Mouse (Mus musculus) midbrain, embryonic 12.5 days (tissue): ENCODE measurements around the gene Tmem108. TPM values are rescaled to one million over a fixed set of nuclear protein-coding genes. Genes with fewer than 3 reads are reported as not detected.

Experiments
- ATAC-seq: fragments of 200-750 bp; cut with Nextera tagmentation; 2 replicates; pipeline ENCODE4 v1.8.0; 2017; ENCODE audit warnings: low read depth, moderate TSS enrichment, moderate library complexity; ENCODE audit not compliant: low FRiP score
- H3K27ac ChIP-seq: fragments of 300-500 bp; sonication (generic); replicated peaks from 2 replicates; pipeline ENCODE4 v1.5.1; 2016; ENCODE audit warnings: mild to moderate bottlenecking
- H3K27me3 ChIP-seq: fragments of 300-500 bp; sonication (generic); 2 replicates; pipeline ENCODE4 v1.6.1; 2016; ENCODE audit warnings: mild to moderate bottlenecking
- H3K36me3 ChIP-seq: fragments of 300-500 bp; sonication (generic); 2 replicates; pipeline ENCODE4 v1.6.1; 2016
- H3K4me1 ChIP-seq: fragments of 300-500 bp; sonication (generic); 2 replicates; pipeline ENCODE4 v1.6.1; 2016
- H3K4me2 ChIP-seq: fragments of 300-500 bp; sonication (generic); replicated peaks from 2 replicates; pipeline ENCODE4 v1.6.1; 2016; ENCODE audit warnings: mild to moderate bottlenecking, moderate library complexity
- H3K4me3 ChIP-seq: fragments of 300-500 bp; sonication (generic); 2 replicates; pipeline ENCODE4 v1.5.1; 2016; ENCODE audit warnings: mild to moderate bottlenecking
- H3K9ac ChIP-seq: fragments of 300-500 bp; sonication (generic); replicated peaks from 2 replicates; pipeline ENCODE4 v1.6.1; 2016; ENCODE audit warnings: mild to moderate bottlenecking, moderate library complexity
- H3K9me3 ChIP-seq: fragments of 300-500 bp; sonication (generic); 2 replicates; pipeline ENCODE4 v1.6.1; 2016; ENCODE audit warnings: mild to moderate bottlenecking
- WGBS: fragments of 180-500 bp; shearing (Covaris S2); methylation state at CpG from one replicate; pipeline ENCODE4 v1.1.7; 2016; 5-methylcytosine and 5-hydroxymethylcytosine counted together
- polyA plus RNA-seq: library from polyadenylated mRNA; unstranded; fragments of >200 nt; fragmentation: Nextera tagmentation; extraction: Ambion mirVana; gene quantifications from 2 replicates; pipeline ENCODE4 v1.2.1, GENCODE M21; 2016

Tmem108 gene
- polyA plus RNA-seq, 1 experiment from 2014 or later = 14.0 TPM

GRCm38 (mm10) chr9:103577731-103578130 is 183.9 kb downstream of the Tmem108 start:
- WGBS = 76% methylated on average over 4 of the region's 4 CpGs
- Histone ChIP-seq H3K27me3 (peaks cover 19% of the 10 kb centered on the region), H3K4me1 (peaks cover 24% of the 10 kb centered on the region), H3K4me2 (no peak overlapping the region), H3K27ac (no peak overlapping the region), H3K36me3 (no peaks in the 10 kb centered on the region), H3K4me3 (no peak overlapping the region), H3K9ac (no peak overlapping the region), H3K9me3 (no peaks in the 10 kb centered on the region)
- no peak for ATAC-seq

GRCm38 (mm10) chr9:103577181-103577580 is 184.5 kb downstream of the Tmem108 start:
- Histone ChIP-seq H3K9ac (no peak overlapping the region), H3K36me3 (no peaks in the 10 kb centered on the region), H3K4me3 (no peak overlapping the region), H3K4me1 (peaks cover 24% of the 10 kb centered on the region), H3K9me3 (no peaks in the 10 kb centered on the region), H3K27ac (no peak overlapping the region), H3K27me3 (peaks cover 20% of the 10 kb centered on the region), H3K4me2 (no peak overlapping the region)
- ATAC-seq = no peak
- 89% methylated on average over 5 of the region's 5 CpGs for whole genome bisulfite sequencing

GRCm38 (mm10) chr9:103575901-103576300 is 185.7 kb downstream of the Tmem108 start:
- Histone ChIP-seq H3K36me3 (no peaks in the 10 kb centered on the region), H3K4me2 (no peak overlapping the region), H3K9ac (no peak overlapping the region), H3K4me3 (no peak overlapping the region), H3K9me3 (no peaks in the 10 kb centered on the region), H3K4me1 (peaks cover 29% of the 10 kb centered on the region), H3K27me3 (peaks cover 32% of the 10 kb centered on the region), H3K27ac (no peak overlapping the region)
- WGBS = 95% methylated on average over 5 of the region's 5 CpGs
- no peak for ATAC-seq

GRCm38 (mm10) chr9:103573994-103574750 is 187.5 kb downstream of the Tmem108 start:
- Histone ChIP-seq H3K27ac (peak overlapping the region; percentile 39; the same call in 1 of the 2 replicates), H3K9me3 (no peaks in the 10 kb centered on the region), H3K36me3 (no peaks in the 10 kb centered on the region), H3K4me1 (peaks cover 35% of the 10 kb centered on the region), H3K4me3 (no peak overlapping the region), H3K9ac (no peak overlapping the region), H3K4me2 (no peak overlapping the region), H3K27me3 (peaks cover 35% of the 10 kb centered on the region)
- 0% methylated on average over 5 of the region's 5 CpGs for WGBS
- peak; percentile 72 for ATAC-seq

GRCm38 (mm10) chr9:103570158-103570741 is 191.4 kb downstream of the Tmem108 start:
- Histone ChIP-seq H3K27me3 (peaks cover 43% of the 10 kb centered on the region), H3K36me3 (no peaks in the 10 kb centered on the region), H3K4me3 (no peak overlapping the region), H3K9ac (no peak overlapping the region), H3K4me1 (peaks cover 34% of the 10 kb centered on the region), H3K4me2 (no peak overlapping the region), H3K27ac (no peak overlapping the region), H3K9me3 (no peaks in the 10 kb centered on the region)
- ATAC-seq = no peak
- 50% methylated on average over 14 of the region's 14 CpGs for WGBS

- Histone ChIP-seq H3K27me3 (peaks cover 50% of the 10 kb centered on the region), H3K27ac (no peak overlapping the region), H3K4me2 (no peak overlapping the region), H3K9ac (no peak overlapping the region), H3K9me3 (no peaks in the 10 kb centered on the region), H3K4me1 (peaks cover 25% of the 10 kb centered on the region), H3K36me3 (no peaks in the 10 kb centered on the region), H3K4me3 (no peak overlapping the region)
- no peak for ATAC-seq
- 92% methylated on average over 9 of the region's 9 CpGs for WGBS
Observed at GRCm38 (mm10) chr9:103568983-103569382, 192.7 kb downstream of the Tmem108 start.

GRCm38 (mm10) chr9:103565186-103565585 is 196.5 kb downstream of the Tmem108 start:
- H3K9ac ChIP-seq = no peak overlapping the region
- ATAC-seq = no peak
- no peak overlapping the region for H3K4me3 ChIP-seq
- no peak overlapping the region for H3K27ac ChIP-seq
- H3K4me2 ChIP-seq = no peak overlapping the region
- H3K9me3 ChIP-seq = 0 out of 2 replicates have a peak, but pooled peaks cover 3% of the 10 kb centered on the region
- peaks cover 42% of the 10 kb centered on the region for H3K27me3 ChIP-seq
- 89% methylated on average over 9 of the region's 9 CpGs for WGBS
- peaks cover 15% of the 10 kb centered on the region for H3K4me1 ChIP-seq
- H3K36me3 ChIP-seq = no peaks in the 10 kb centered on the region

- WGBS = 32% methylated on average over 10 of the region's 10 CpGs
- 0 out of 2 replicates have a peak, but pooled peaks cover 3% of the 10 kb centered on the region for H3K9me3 ChIP-seq
- H3K9ac ChIP-seq = no peak overlapping the region
- H3K27me3 ChIP-seq = peaks cover 46% of the 10 kb centered on the region
- H3K4me2 ChIP-seq = no peak overlapping the region
- H3K4me1 ChIP-seq = peaks cover 25% of the 10 kb centered on the region
- no peak overlapping the region for H3K4me3 ChIP-seq
- peak; percentile 76; the same call in 1 of the 2 replicates for ATAC-seq
- H3K27ac ChIP-seq = no peak overlapping the region
- no peaks in the 10 kb centered on the region for H3K36me3 ChIP-seq
Observed at GRCm38 (mm10) chr9:103563864-103564610, 197.6 kb downstream of the Tmem108 start.

GRCm38 (mm10) chr9:103562063-103562462 is 199.6 kb downstream of the Tmem108 start:
- peaks cover 46% of the 10 kb centered on the region for H3K27me3 ChIP-seq
- no peak overlapping the region for H3K27ac ChIP-seq

GRCm38 (mm10) chr9:103558741-103559140 is 202.9 kb downstream of the Tmem108 start:
- WGBS = 67% methylated on average over 6 of the region's 6 CpGs
- 0 out of 2 replicates have a peak overlapping the region, but pooled peaks have one; percentile 4 for H3K9ac ChIP-seq
- ATAC-seq = no peak
- H3K36me3 ChIP-seq = no peaks in the 10 kb centered on the region
- no peak overlapping the region for H3K4me3 ChIP-seq
- peaks cover 37% of the 10 kb centered on the region for H3K4me1 ChIP-seq
- H3K4me2 ChIP-seq = no peak overlapping the region
- H3K27me3 ChIP-seq = peaks cover 67% of the 10 kb centered on the region
- H3K27ac ChIP-seq = no peak overlapping the region
- 0 out of 2 replicates have a peak, but pooled peaks cover 3% of the 10 kb centered on the region for H3K9me3 ChIP-seq

More at GRCm38 (mm10) chr9:103562063-103562462, 199.6 kb downstream of the Tmem108 start:
- Histone ChIP-seq H3K4me3 (no peak overlapping the region), H3K9ac (no peak overlapping the region), H3K9me3 (0 out of 2 replicates have a peak, but pooled peaks cover 3% of the 10 kb centered on the region), H3K4me1 (peaks cover 33% of the 10 kb centered on the region), H3K36me3 (no peaks in the 10 kb centered on the region), H3K4me2 (no peak overlapping the region)
- 93% methylated on average over 1 of the region's 1 CpGs for WGBS
- no peak for ATAC-seq

- no peak for ATAC-seq
- H3K27ac ChIP-seq = no peak overlapping the region
- 90% methylated on average over 7 of the region's 7 CpGs for WGBS
Observed at GRCm38 (mm10) chr9:103558240-103558639, 203.4 kb downstream of the Tmem108 start.

GRCm38 (mm10) chr9:103557085-103557484 is 204.6 kb downstream of the Tmem108 start:
- Histone ChIP-seq H3K4me3 (no peak overlapping the region), H3K36me3 (no peaks in the 10 kb centered on the region), H3K27ac (no peak overlapping the region), H3K4me2 (no peak overlapping the region), H3K27me3 (peaks cover 83% of the 10 kb centered on the region), H3K9me3 (0 out of 2 replicates have a peak, but pooled peaks cover 3% of the 10 kb centered on the region), H3K9ac (no peak overlapping the region), H3K4me1 (peaks cover 35% of the 10 kb centered on the region)
- ATAC-seq = no peak
- 90% methylated on average over 15 of the region's 15 CpGs for WGBS

More at GRCm38 (mm10) chr9:103558240-103558639, 203.4 kb downstream of the Tmem108 start:
- no peak overlapping the region for H3K4me3 ChIP-seq
- H3K9ac ChIP-seq = no peak overlapping the region
- no peak overlapping the region for H3K4me2 ChIP-seq
- 0 out of 2 replicates have a peak, but pooled peaks cover 3% of the 10 kb centered on the region for H3K9me3 ChIP-seq
- H3K27me3 ChIP-seq = peaks cover 72% of the 10 kb centered on the region
- no peaks in the 10 kb centered on the region for H3K36me3 ChIP-seq
- peaks cover 34% of the 10 kb centered on the region for H3K4me1 ChIP-seq
